Mouse (Mus musculus) hindbrain, embryonic 15.5 days (tissue): Measurements from ENCODE around the gene Fry. TPM values are rescaled to one million over a fixed set of nuclear protein-coding genes. Genes with fewer than 3 reads are reported as not detected.

ENCODE experiments used
- ATAC-seq: fragments of 200-750 bp; cut with Nextera tagmentation; 2 replicates; pipeline ENCODE4 v1.8.0; 2017; ENCODE audit warnings: low read depth, moderate number of reproducible peaks, moderate TSS enrichment; ENCODE audit not compliant: low FRiP score
- H3K27ac ChIP-seq: fragments of 300-500 bp; sonication (generic); replicated peaks from 2 replicates; pipeline ENCODE4 v1.5.1; 2015; ENCODE audit warnings: mild to moderate bottlenecking, inconsistent platforms
- H3K27me3 ChIP-seq: fragments of 300-500 bp; sonication (generic); 2 replicates; pipeline ENCODE4 v1.6.1; 2015; ENCODE audit warnings: control low read depth, inconsistent platforms
- H3K36me3 ChIP-seq: fragments of 300-500 bp; sonication (generic); 2 replicates; pipeline ENCODE4 v1.6.1; 2015; ENCODE audit warnings: control low read depth, inconsistent platforms
- H3K4me1 ChIP-seq: fragments of 300-500 bp; sonication (generic); replicated peaks from 2 replicates; pipeline ENCODE4 v1.6.1; 2015; ENCODE audit warnings: control low read depth, inconsistent platforms
- H3K4me2 ChIP-seq: fragments of 300-500 bp; sonication (generic); 2 replicates; pipeline ENCODE4 v1.6.1; 2015; ENCODE audit warnings: moderate library complexity, mild to moderate bottlenecking, inconsistent platforms
- H3K4me3 ChIP-seq: fragments of 300-500 bp; sonication (generic); 2 replicates; pipeline ENCODE4 v1.5.1; 2015; ENCODE audit warnings: mild to moderate bottlenecking, inconsistent platforms
- H3K9ac ChIP-seq: fragments of 300-500 bp; sonication (generic); 2 replicates; pipeline ENCODE4 v1.6.1; 2015; ENCODE audit warnings: inconsistent platforms
- H3K9me3 ChIP-seq: fragments of 300-500 bp; sonication (generic); 2 replicates; pipeline ENCODE4 v1.6.1; 2016; ENCODE audit warnings: control low read depth, inconsistent platforms
- WGBS: fragments of 180-500 bp; shearing (Covaris S2); methylation state at CpG from one replicate; pipeline ENCODE4 v1.1.7; 2015; 5-methylcytosine and 5-hydroxymethylcytosine counted together
- polyA plus RNA-seq: library from polyadenylated mRNA; unstranded; fragments of >200 nt; fragmentation: Nextera tagmentation; extraction: Ambion mirVana; gene quantifications from 2 replicates; pipeline ENCODE4 v1.2.1, GENCODE M21; 2015

Fry gene
- polyA plus RNA-seq, result 46.6 and 52.0 TPM in 2 replicates

GRCm38 (mm10) chr5:150118455-150119241 lies at the start of gene Fry:
Fry (plus strand) TSS chr5:150118645.
- peak; percentile 98 for ATAC-seq
- Histone ChIP-seq H3K4me3 (peak within 1 kb of the TSS; percentile 82), H3K9me3 (no peaks in the 10 kb centered on the region), H3K27ac (peak within 1 kb of the TSS; percentile 77), H3K36me3 (no peaks in the 10 kb centered on the region), H3K27me3 (no peaks in the 10 kb centered on the region), H3K4me2 (peak within 1 kb of the TSS; percentile 84), H3K4me1 (peaks cover 30% of the 10 kb centered on the region), H3K9ac (peak within 1 kb of the TSS; percentile 67)
- WGBS, result under 1% methylated on average over 58 of the region's 68 CpGs

- Histone ChIP-seq H3K36me3 (no peaks in the 10 kb centered on the region), H3K4me2 (peak overlapping the region; percentile 43), H3K27ac (no peak overlapping the region), H3K9ac (no peak overlapping the region), H3K4me3 (no peak overlapping the region), H3K9me3 (no peaks in the 10 kb centered on the region), H3K4me1 (no peaks in the 10 kb centered on the region), H3K27me3 (no peaks in the 10 kb centered on the region)
- peak; percentile 75; the same call in 1 of the 2 replicates for ATAC-seq
- 21% methylated on average over 10 of the region's 10 CpGs for WGBS
These were observed 48.4 kb upstream of the Fry start for GRCm38 (mm10) chr5:150070086-150070485.

- H3K4me3 ChIP-seq, result no peak overlapping the region
- no peaks in the 10 kb centered on the region for H3K9me3 ChIP-seq
- no peaks in the 10 kb centered on the region for H3K27me3 ChIP-seq
- ATAC-seq, result no peak
- H3K4me2 ChIP-seq, result no peak overlapping the region
- H3K27ac ChIP-seq, result no peak overlapping the region
- H3K36me3 ChIP-seq, result no peaks in the 10 kb centered on the region
- no peak overlapping the region for H3K9ac ChIP-seq
- no peaks in the 10 kb centered on the region for H3K4me1 ChIP-seq
These were observed 46.7 kb upstream of the Fry start for GRCm38 (mm10) chr5:150071738-150072137.

- no peak overlapping the region for H3K27ac ChIP-seq
- no peak overlapping the region for H3K4me3 ChIP-seq
- 14% methylated on average over 12 of the region's 12 CpGs for WGBS
These were observed 38.3 kb upstream of the Fry start for GRCm38 (mm10) chr5:150079866-150080797.

GRCm38 (mm10) chr5:150082696-150083095 lies 35.7 kb upstream of the Fry start:
- no peak for ATAC-seq
- WGBS, result 92% methylated on average over 14 of the region's 14 CpGs
- Histone ChIP-seq H3K4me2 (no peak overlapping the region), H3K4me1 (peaks cover 8% of the 10 kb centered on the region; the same call in 1 of the 2 replicates), H3K36me3 (no peaks in the 10 kb centered on the region), H3K4me3 (no peak overlapping the region), H3K9ac (no peak overlapping the region), H3K27me3 (no peaks in the 10 kb centered on the region), H3K9me3 (no peaks in the 10 kb centered on the region), H3K27ac (no peak overlapping the region)

More at GRCm38 (mm10) chr5:150079866-150080797, 38.3 kb upstream of the Fry start:
- Histone ChIP-seq H3K27me3 (no peaks in the 10 kb centered on the region), H3K4me1 (peaks cover 8% of the 10 kb centered on the region; the same call in 1 of the 2 replicates), H3K9me3 (no peaks in the 10 kb centered on the region), H3K4me2 (0 out of 2 replicates have a peak overlapping the region, but pooled peaks have one; percentile 12), H3K9ac (no peak overlapping the region), H3K36me3 (no peaks in the 10 kb centered on the region)
- ATAC-seq, result peak; percentile 87

GRCm38 (mm10) chr5:150083190-150083589 lies 35.3 kb upstream of the Fry start:
- no peak overlapping the region for H3K9ac ChIP-seq
- H3K4me1 ChIP-seq, result peaks cover 8% of the 10 kb centered on the region; the same call in 1 of the 2 replicates
- 64% methylated on average over 5 of the region's 5 CpGs for WGBS
- ATAC-seq, result no peak
- H3K27me3 ChIP-seq, result no peaks in the 10 kb centered on the region
- no peak overlapping the region for H3K27ac ChIP-seq
- no peaks in the 10 kb centered on the region for H3K36me3 ChIP-seq
- H3K4me3 ChIP-seq, result no peak overlapping the region
- no peak overlapping the region for H3K4me2 ChIP-seq
- H3K9me3 ChIP-seq, result no peaks in the 10 kb centered on the region

GRCm38 (mm10) chr5:150097620-150098019 lies 20.8 kb upstream of the Fry start:
- H3K27ac ChIP-seq, result no peak overlapping the region
- ATAC-seq, result peak; percentile 81; the same call in 1 of the 2 replicates
- H3K27me3 ChIP-seq, result no peaks in the 10 kb centered on the region
- no peaks in the 10 kb centered on the region for H3K9me3 ChIP-seq
- H3K36me3 ChIP-seq, result no peaks in the 10 kb centered on the region
- H3K4me1 ChIP-seq, result peaks cover 3% of the 10 kb centered on the region; the same call in 1 of the 2 replicates
- WGBS, result 6% methylated on average over 6 of the region's 6 CpGs
- no peak overlapping the region for H3K4me3 ChIP-seq
- H3K4me2 ChIP-seq, result peak overlapping the region; percentile 21; the same call in 1 of the 2 replicates
- no peak overlapping the region for H3K9ac ChIP-seq

- Histone ChIP-seq H3K4me3 (no peak overlapping the region), H3K36me3 (no peaks in the 10 kb centered on the region), H3K27me3 (no peaks in the 10 kb centered on the region), H3K9ac (no peak overlapping the region), H3K4me1 (peaks cover 3% of the 10 kb centered on the region; the same call in 1 of the 2 replicates), H3K27ac (no peak overlapping the region), H3K9me3 (no peaks in the 10 kb centered on the region), H3K4me2 (no peak overlapping the region)
- no peak for ATAC-seq
- WGBS, result 96% methylated on average over 12 of the region's 12 CpGs
These were observed 19.7 kb upstream of the Fry start for GRCm38 (mm10) chr5:150098754-150099153.

GRCm38 (mm10) chr5:150101789-150102188 lies 16.7 kb upstream of the Fry start:
- no peak overlapping the region for H3K4me3 ChIP-seq
- H3K36me3 ChIP-seq, result no peaks in the 10 kb centered on the region
- no peaks in the 10 kb centered on the region for H3K9me3 ChIP-seq
- no peak overlapping the region for H3K27ac ChIP-seq
- H3K27me3 ChIP-seq, result no peaks in the 10 kb centered on the region
- ATAC-seq, result no peak
- 89% methylated on average over 11 of the region's 11 CpGs for WGBS
- H3K4me2 ChIP-seq, result no peak overlapping the region
- no peak overlapping the region for H3K9ac ChIP-seq
- peaks cover 3% of the 10 kb centered on the region; the same call in 1 of the 2 replicates for H3K4me1 ChIP-seq

GRCm38 (mm10) chr5:150106358-150106757 lies 12.1 kb upstream of the Fry start:
- no peak overlapping the region for H3K27ac ChIP-seq
- no peaks in the 10 kb centered on the region for H3K36me3 ChIP-seq
- ATAC-seq, result no peak
- H3K27me3 ChIP-seq, result no peaks in the 10 kb centered on the region
- no peak overlapping the region for H3K4me2 ChIP-seq
- no peak overlapping the region for H3K9ac ChIP-seq
- H3K9me3 ChIP-seq, result no peaks in the 10 kb centered on the region
- no peak overlapping the region for H3K4me3 ChIP-seq
- 81% methylated on average over 7 of the region's 7 CpGs for WGBS
- H3K4me1 ChIP-seq, result no peaks in the 10 kb centered on the region

GRCm38 (mm10) chr5:150111236-150111635 lies 7.2 kb upstream of the Fry start:
- Histone ChIP-seq H3K27ac (no peak overlapping the region), H3K4me1 (peaks cover 16% of the 10 kb centered on the region), H3K36me3 (no peaks in the 10 kb centered on the region), H3K9me3 (no peaks in the 10 kb centered on the region), H3K9ac (no peak overlapping the region), H3K27me3 (no peaks in the 10 kb centered on the region), H3K4me3 (no peak overlapping the region), H3K4me2 (no peak overlapping the region)
- WGBS, result 39% methylated on average over 8 of the region's 8 CpGs
- ATAC-seq, result no peak

GRCm38 (mm10) chr5:150114007-150114406 lies 4.4 kb upstream of the Fry start:
- no peak overlapping the region for H3K4me2 ChIP-seq
- H3K27ac ChIP-seq, result no peak overlapping the region
- no peaks in the 10 kb centered on the region for H3K9me3 ChIP-seq
- peaks cover 25% of the 10 kb centered on the region for H3K4me1 ChIP-seq
- H3K9ac ChIP-seq, result no peak overlapping the region
- no peak overlapping the region for H3K4me3 ChIP-seq
- no peak for ATAC-seq
- 82% methylated on average over 7 of the region's 7 CpGs for WGBS
- H3K36me3 ChIP-seq, result no peaks in the 10 kb centered on the region
- H3K27me3 ChIP-seq, result no peaks in the 10 kb centered on the region
